Mouse (Mus musculus) MEL (cell line): ENCODE measurements around the gene Ptges3l.

Experiments
- EP300 ChIP-seq, 2 experiments: IDR thresholded peaks; 2 replicates each; pipeline ENCODE4 v1.6.1; 2011; ENCODE audit warnings: improper control_type of control experiment in 2 of 2, low read length in 2 of 2, low read depth in 1 of 2, mild to moderate bottlenecking in 1 of 2
- NELFE ChIP-seq: IDR thresholded peaks from 2 replicates; pipeline ENCODE4 v1.6.1; 2011; ENCODE audit warnings: low read depth, low read length, improper control_type of control experiment
- NRF1 ChIP-seq: IDR thresholded peaks from 2 replicates; pipeline ENCODE4 v1.6.1; 2014; ENCODE audit warnings: low read depth, mild to moderate bottlenecking, inconsistent platforms, low read length, improper control_type of control experiment, moderate library complexity; ENCODE audit not compliant: poor library complexity, insufficient read depth, severe bottlenecking
- POLR2AphosphoS2 ChIP-seq: IDR thresholded peaks from 2 replicates; pipeline ENCODE4 v1.6.1; 2011; ENCODE audit warnings: low read length, improper control_type of control experiment
- TCF12 ChIP-seq: IDR thresholded peaks from 2 replicates; pipeline ENCODE4 v1.6.1; 2014; ENCODE audit warnings: low read depth, mild to moderate bottlenecking, inconsistent platforms, low read length, improper control_type of control experiment, moderate library complexity
- USF2 ChIP-seq, 2 experiments: IDR thresholded peaks; 2 replicates each; pipeline ENCODE4 v1.6.1; 2011 to 2012; ENCODE audit warnings: improper control_type of control experiment in 2 of 2, low read length in 2 of 2, borderline replicate concordance in 1 of 2, inconsistent platforms in 1 of 2, low read depth in 1 of 2, mild to moderate bottlenecking in 1 of 2; ENCODE audit not compliant: insufficient read depth in 1 of 2

GRCm38 (mm10) chr11:101460321-101460720, 35.2 kb upstream of the Ptges3l start:
- TF ChIP-seq NRF1 (no peak), USF2 (IDR thresholded peaks at IDR 0.05; ENCODE audit: borderline replicate concordance in 1 of 2, insufficient read depth in 1 of 2, low read depth in 1 of 2, low read length in 2 of 2) (no peak), EP300 (IDR thresholded peaks at IDR 0.05; ENCODE audit: low read depth in 1 of 2, low read length in 2 of 2) (no peak), TCF12 (no peak), NELFE (no peak), POLR2AphosphoS2 (no peak)
